Mouse (Mus musculus) lung, postnatal 0 days (tissue): ENCODE data around the gene Cep83. TPM values are rescaled to one million over a fixed set of nuclear protein-coding genes. Genes with fewer than 3 reads are reported as not detected.

ENCODE experiments used
- ATAC-seq: fragments of 200-750 bp; cut with Nextera tagmentation; 2 replicates; pipeline ENCODE4 v1.8.0; 2017; ENCODE audit warnings: moderate library complexity
- DNase-seq: peaks from one replicate; pipeline ENCODE4 v3.0.0-alpha.2; 2016; ENCODE audit warnings: low spot score
- H3K27ac ChIP-seq: fragments of 300-500 bp; sonication (generic); 2 replicates; pipeline ENCODE4 v1.5.1; 2014; ENCODE audit warnings: antibody characterized with exemption, mild to moderate bottlenecking, low read length, mixed read lengths
- H3K27me3 ChIP-seq: fragments of 300-500 bp; sonication (generic); replicated peaks from 2 replicates; pipeline ENCODE4 v1.6.1; 2014; ENCODE audit warnings: low read length, mixed read lengths; ENCODE audit not compliant: insufficient read depth
- H3K36me3 ChIP-seq: fragments of 300-500 bp; sonication (generic); 2 replicates; pipeline ENCODE4 v1.6.1; 2014; ENCODE audit warnings: low read length, mixed read lengths; ENCODE audit not compliant: insufficient read depth
- H3K4me1 ChIP-seq: fragments of 300-500 bp; sonication (generic); 2 replicates; pipeline ENCODE4 v1.6.1; 2014; ENCODE audit warnings: antibody characterized with exemption, low read depth, low read length, mixed read lengths; ENCODE audit not compliant: insufficient read depth
- H3K4me2 ChIP-seq: fragments of 300-500 bp; sonication (generic); replicated peaks from 2 replicates; pipeline ENCODE4 v1.6.1; 2014; ENCODE audit warnings: low read depth, mild to moderate bottlenecking, low read length, moderate library complexity, mixed read lengths
- H3K4me3 ChIP-seq: fragments of 300-500 bp; sonication (generic); 2 replicates; pipeline ENCODE4 v1.5.1; 2014; ENCODE audit warnings: low read depth, low read length
- H3K9ac ChIP-seq: fragments of 300-500 bp; sonication (generic); replicated peaks from 2 replicates; pipeline ENCODE4 v1.6.1; 2014; ENCODE audit warnings: low read depth, mild to moderate bottlenecking
- H3K9me3 ChIP-seq: fragments of 300-500 bp; sonication (generic); 2 replicates; pipeline ENCODE4 v1.6.1; 2016; ENCODE audit warnings: low read length, mixed read lengths
- CTCF ChIP-seq: IDR thresholded peaks from 2 replicates; pipeline ENCODE4 v1.5.1; 2016; ENCODE audit warnings: antibody characterized with exemption, mild to moderate bottlenecking
- EP300 ChIP-seq: IDR thresholded peaks from 2 replicates; pipeline ENCODE4 v1.6.1; 2016; ENCODE audit warnings: antibody characterized with exemption, mild to moderate bottlenecking, control low read depth
- WGBS: fragments of 180-500 bp; shearing (Covaris S2); extraction: QIAGEN DNeasy Blood & Tissue Kit; methylation state at CpG from one replicate; pipeline ENCODE4 v1.1.7; 2014; 5-methylcytosine and 5-hydroxymethylcytosine counted together
- polyA plus RNA-seq: library from polyadenylated mRNA; unstranded; fragments of >200 nt; fragmentation: Nextera tagmentation; extraction: Ambion mirVana; gene quantifications from 2 replicates; pipeline ENCODE4 v1.2.1, GENCODE M21; 2015

Cep83 gene
- polyA plus RNA-seq, 1 experiment from 2014 or later, result 20.6 TPM

GRCm38 (mm10) chr10:94789205-94789604, 100.8 kb downstream of the Cep83 start:
- peak; percentile 88 for DNase-seq
- ATAC-seq, result peak; percentile 95
- no peak overlapping the region for H3K9ac ChIP-seq
- no peak for TF ChIP-seq CTCF
- TF ChIP-seq EP300, result peak; percentile 83
- 0 out of 2 replicates have a peak, but pooled peaks cover 7% of the 10 kb centered on the region for H3K36me3 ChIP-seq
- H3K4me2 ChIP-seq, result no peak overlapping the region
- WGBS, result 21% methylated on average over 3 of the region's 3 CpGs
- H3K4me1 ChIP-seq, result peaks cover 5% of the 10 kb centered on the region; the same call in 1 of the 2 replicates
- H3K27ac ChIP-seq, result no peak overlapping the region
- no peak overlapping the region for H3K4me3 ChIP-seq
- H3K9me3 ChIP-seq, result no peaks in the 10 kb centered on the region
- no peaks in the 10 kb centered on the region for H3K27me3 ChIP-seq

DNA sequence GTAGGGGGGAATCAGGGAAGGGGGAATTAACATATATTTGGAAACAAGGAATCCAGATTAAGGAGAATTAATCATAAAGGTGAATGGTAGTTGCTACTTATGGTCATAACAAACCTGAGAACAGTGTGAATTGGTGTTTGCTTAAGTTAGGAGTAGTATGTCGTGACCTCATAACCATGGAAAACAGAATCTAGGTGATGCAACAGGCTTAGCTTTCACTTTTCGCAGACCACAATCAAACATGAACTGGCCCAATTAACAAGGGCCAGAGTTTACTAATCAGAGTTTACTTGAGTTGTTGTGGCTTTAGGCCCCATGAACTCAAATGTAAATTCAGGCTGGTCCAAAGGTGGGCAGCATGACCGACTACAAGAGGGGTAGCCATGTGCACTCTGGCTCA, 105.5 kb downstream of the Cep83 start:
- no peak for TF ChIP-seq EP300
- TF ChIP-seq CTCF, result no peak
- Histone ChIP-seq H3K4me3 (no peak overlapping the region), H3K4me2 (no peak overlapping the region), H3K9ac (no peak overlapping the region), H3K27me3 (no peaks in the 10 kb centered on the region), H3K9me3 (no peaks in the 10 kb centered on the region), H3K36me3 (peaks cover 7% of the 10 kb centered on the region; the same call in 1 of the 2 replicates), H3K27ac (no peak overlapping the region), H3K4me1 (peaks cover 5% of the 10 kb centered on the region; the same call in 1 of the 2 replicates)
- DNase-seq (peak; percentile 23), ATAC-seq (no peak)
- 78% methylated on average over 3 of the region's 3 CpGs for WGBS

DNA sequence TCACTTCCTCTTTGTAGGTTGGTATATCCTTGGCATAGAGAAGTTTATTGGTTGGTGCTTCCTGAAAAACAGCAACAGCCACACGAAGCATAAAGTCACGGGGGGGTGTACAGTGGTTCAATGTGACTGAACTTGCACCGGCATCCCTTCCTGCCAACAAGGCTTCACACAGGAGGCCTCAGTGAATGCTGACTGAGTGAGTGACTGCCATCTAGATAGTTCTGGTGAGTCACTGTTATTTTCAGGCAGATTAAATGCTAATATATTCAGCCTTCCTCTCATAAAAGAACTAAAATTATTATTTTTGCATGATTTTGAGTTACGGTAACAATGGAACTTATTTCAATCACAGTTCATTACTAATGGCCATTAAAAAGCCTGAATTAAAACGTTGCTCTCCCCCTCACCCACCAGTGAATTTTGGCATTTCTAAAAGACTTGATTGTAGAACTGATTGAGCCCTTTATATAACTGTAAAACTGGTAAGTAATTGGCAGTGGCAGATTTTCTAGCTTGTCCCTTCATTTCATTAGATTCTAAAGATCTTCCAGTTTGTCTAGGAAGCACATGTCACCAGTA, 106.3 kb downstream of the Cep83 start:
- Histone ChIP-seq H3K4me3 (no peak overlapping the region), H3K9ac (no peak overlapping the region), H3K4me1 (peaks cover 5% of the 10 kb centered on the region; the same call in 1 of the 2 replicates), H3K27ac (no peak overlapping the region), H3K9me3 (no peaks in the 10 kb centered on the region), H3K27me3 (no peaks in the 10 kb centered on the region), H3K4me2 (no peak overlapping the region), H3K36me3 (peaks cover 7% of the 10 kb centered on the region; the same call in 1 of the 2 replicates)
- TF ChIP-seq CTCF, result no peak
- no peak for TF ChIP-seq EP300
- WGBS, result 69% methylated on average over 5 of the region's 5 CpGs
- DNase-seq (no peak), ATAC-seq (no peak)

DNA sequence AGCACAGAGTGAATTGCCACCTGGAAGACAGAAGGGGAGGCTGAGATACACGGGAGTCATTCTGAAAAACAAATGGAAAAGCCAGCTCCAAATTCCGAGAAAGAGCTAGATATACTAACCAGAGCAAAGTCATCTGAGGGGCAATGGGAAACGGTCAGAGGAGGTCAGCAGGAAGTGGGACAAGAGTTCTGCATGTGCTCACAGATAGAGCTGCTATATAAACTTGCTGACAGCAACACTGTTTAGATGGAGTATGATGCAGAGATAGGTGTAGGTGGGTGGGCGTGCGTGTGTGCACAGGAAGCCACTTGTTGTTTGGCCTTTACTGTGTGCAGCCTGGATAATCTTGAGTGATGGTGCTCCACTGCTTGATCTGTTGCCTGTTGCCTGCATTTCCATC, 109.7 kb downstream of the Cep83 start:
- Histone ChIP-seq H3K36me3 (peaks cover 7% of the 10 kb centered on the region; the same call in 1 of the 2 replicates), H3K9me3 (no peaks in the 10 kb centered on the region), H3K4me2 (no peak overlapping the region), H3K4me3 (no peak overlapping the region), H3K27ac (no peak overlapping the region), H3K9ac (no peak overlapping the region), H3K27me3 (no peaks in the 10 kb centered on the region), H3K4me1 (peaks cover 7% of the 10 kb centered on the region)
- TF ChIP-seq EP300 (no peak), CTCF (no peak)
- 50% methylated on average over 5 of the region's 5 CpGs for WGBS
- ATAC-seq (no peak), DNase-seq (no peak)

GRCm38 (mm10) chr10:94799485-94800239, 111.2 kb downstream of the Cep83 start:
- no peaks in the 10 kb centered on the region; the same call in 1 of the 2 replicates for H3K36me3 ChIP-seq
- no peak overlapping the region for H3K4me3 ChIP-seq
- DNase-seq, result no peak
- no peaks in the 10 kb centered on the region for H3K27me3 ChIP-seq
- H3K4me1 ChIP-seq, result peaks cover 2% of the 10 kb centered on the region; the same call in 1 of the 2 replicates
- no peak overlapping the region for H3K27ac ChIP-seq
- TF ChIP-seq CTCF, result no peak
- no peak for TF ChIP-seq EP300
- H3K9ac ChIP-seq, result no peak overlapping the region
- 38% methylated on average over 2 of the region's 2 CpGs for WGBS
- no peak overlapping the region for H3K4me2 ChIP-seq
- ATAC-seq, result no peak
- H3K9me3 ChIP-seq, result no peaks in the 10 kb centered on the region

DNA sequence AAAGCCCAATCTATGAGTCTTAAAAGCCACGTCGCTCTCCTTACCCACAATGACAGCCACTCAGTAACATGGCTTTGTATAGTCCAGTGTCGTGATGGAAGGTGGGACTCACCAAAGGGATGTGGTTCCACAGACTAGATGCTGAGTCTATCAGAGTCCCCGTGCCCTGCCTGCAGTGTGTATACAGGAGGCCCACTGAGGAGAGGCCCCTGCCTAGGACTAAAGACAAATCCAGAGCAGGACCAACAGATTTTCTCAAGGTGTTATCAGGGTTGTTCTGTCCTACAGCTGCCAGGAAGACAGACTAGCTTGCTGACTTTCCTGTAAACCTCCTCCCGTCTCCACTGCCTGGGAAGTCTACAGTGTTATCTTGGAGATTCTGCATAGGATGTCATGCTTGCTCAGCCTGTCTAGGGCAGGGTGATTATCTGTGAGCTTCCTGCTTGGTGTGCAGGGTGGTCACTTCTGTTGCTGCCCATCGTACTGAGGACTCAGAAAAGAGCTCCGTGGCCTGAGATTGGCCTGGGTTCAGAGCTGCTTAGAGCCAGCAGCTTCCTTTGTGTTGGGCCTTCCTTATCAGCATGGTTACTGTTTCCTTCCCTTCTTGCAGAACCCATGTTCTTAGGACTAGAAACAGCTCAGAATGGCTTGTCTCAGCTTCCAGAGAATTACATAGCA, 112.4 kb downstream of the Cep83 start:
- H3K4me1 ChIP-seq, result peaks cover 2% of the 10 kb centered on the region; the same call in 1 of the 2 replicates
- TF ChIP-seq EP300, result no peak
- no peak for TF ChIP-seq CTCF
- H3K36me3 ChIP-seq, result no peaks in the 10 kb centered on the region; the same call in 1 of the 2 replicates
- H3K27ac ChIP-seq, result no peak overlapping the region
- WGBS, result 70% methylated on average over 7 of the region's 7 CpGs
- H3K4me2 ChIP-seq, result no peak overlapping the region
- H3K27me3 ChIP-seq, result no peaks in the 10 kb centered on the region
- H3K9ac ChIP-seq, result no peak overlapping the region
- H3K9me3 ChIP-seq, result no peaks in the 10 kb centered on the region
- no peak for DNase-seq
- H3K4me3 ChIP-seq, result no peak overlapping the region
- ATAC-seq, result no peak
